Mouse (Mus musculus): ENCODE measurements around the gene Srsf2. TPM values are rescaled to one million over a fixed set of nuclear protein-coding genes. Genes with fewer than 3 reads are reported as not detected.
A peak's percentile ranks its signal among the peaks of the same experiment; 100 is the strongest.

The Srsf2 gene
- polyA plus RNA-seq, 1 experiment from 2014 or later, result 644 TPM

DNA sequence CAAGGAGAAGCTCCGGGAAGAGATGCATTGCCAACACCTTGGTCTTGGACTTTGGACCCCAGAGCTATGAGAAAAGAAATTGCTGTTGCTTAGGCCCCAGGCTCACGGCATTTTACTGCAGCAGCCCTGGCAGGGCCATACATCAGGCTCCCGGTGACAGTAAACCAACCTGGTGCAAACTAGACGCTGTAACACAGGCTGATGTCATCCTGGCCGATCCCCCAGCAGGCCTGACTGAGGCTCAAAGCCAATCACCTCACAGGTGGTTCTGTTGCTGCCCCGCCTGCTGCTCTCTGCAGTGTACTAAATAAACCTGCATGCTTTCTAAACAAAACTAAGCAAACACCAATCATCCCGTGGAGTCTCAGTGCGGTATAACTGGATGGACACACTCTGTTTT is 34.2 kb downstream of the Srsf2 start:
- no peaks in the 10 kb centered on the region for H3K27me3 ChIP-seq (replicated peaks; ENCODE audit: control insufficient read depth, insufficient read depth, low read length)
- ATAC-seq, result no peak
- peaks cover 13% of the 10 kb centered on the region for H3K4me1 ChIP-seq (ENCODE audit: control insufficient read depth, insufficient read depth, low read length)
- H3K9me3 ChIP-seq (replicated peaks; ENCODE audit: control insufficient read depth, low read length), result no peaks in the 10 kb centered on the region
- no peaks in the 10 kb centered on the region for H3K36me3 ChIP-seq (ENCODE audit: control insufficient read depth, insufficient read depth, low read length)
- H3K9ac ChIP-seq (ENCODE audit: low read length), result no peak overlapping the region
- DNase-seq (ENCODE audit: low spot score), result no peak
- H3K4me2 ChIP-seq (ENCODE audit: low read length), result no peak overlapping the region
- no peak overlapping the region for H3K27ac ChIP-seq (ENCODE audit: low read depth, low read length)
- H3K4me3 ChIP-seq (ENCODE audit: low read depth, low read length), result no peak overlapping the region
- WGBS, result 72% methylated on average over 8 of the region's 8 CpGs

DNA sequence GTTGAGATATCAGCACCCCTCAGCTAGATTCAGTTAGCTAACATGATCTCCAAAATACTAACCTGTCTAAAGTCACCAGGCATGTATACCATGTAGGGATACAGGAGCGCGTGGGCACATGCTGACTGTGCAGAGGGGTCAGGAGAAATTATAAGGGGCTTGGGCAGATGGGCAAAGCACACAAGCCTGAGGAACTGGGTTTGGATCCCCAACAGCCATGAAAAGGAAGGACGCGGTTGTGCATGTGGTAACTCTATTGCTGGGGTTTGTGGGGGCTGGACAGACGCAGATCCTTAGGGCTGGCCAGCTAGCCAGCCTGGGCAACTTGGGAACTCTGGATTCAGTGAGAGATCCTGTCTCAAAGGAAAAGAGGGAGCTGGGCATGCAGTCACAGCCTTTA is 35.3 kb downstream of the Srsf2 start:
- no peak overlapping the region for H3K9ac ChIP-seq (ENCODE audit: low read length)
- no peaks in the 10 kb centered on the region for H3K27me3 ChIP-seq (replicated peaks; ENCODE audit: control insufficient read depth, insufficient read depth, low read length)
- H3K4me2 ChIP-seq (ENCODE audit: low read length), result no peak overlapping the region
- peaks cover 23% of the 10 kb centered on the region for H3K4me1 ChIP-seq (ENCODE audit: control insufficient read depth, insufficient read depth, low read length)
- 96% methylated on average over 5 of the region's 5 CpGs for WGBS
- no peak overlapping the region for H3K27ac ChIP-seq (ENCODE audit: low read depth, low read length)
- DNase-seq (ENCODE audit: low spot score), result no peak
- H3K9me3 ChIP-seq (replicated peaks; ENCODE audit: control insufficient read depth, low read length), result no peaks in the 10 kb centered on the region
- no peak overlapping the region for H3K4me3 ChIP-seq (ENCODE audit: low read depth, low read length)
- no peak for ATAC-seq
- H3K36me3 ChIP-seq (ENCODE audit: control insufficient read depth, insufficient read depth, low read length), result no peaks in the 10 kb centered on the region

DNA sequence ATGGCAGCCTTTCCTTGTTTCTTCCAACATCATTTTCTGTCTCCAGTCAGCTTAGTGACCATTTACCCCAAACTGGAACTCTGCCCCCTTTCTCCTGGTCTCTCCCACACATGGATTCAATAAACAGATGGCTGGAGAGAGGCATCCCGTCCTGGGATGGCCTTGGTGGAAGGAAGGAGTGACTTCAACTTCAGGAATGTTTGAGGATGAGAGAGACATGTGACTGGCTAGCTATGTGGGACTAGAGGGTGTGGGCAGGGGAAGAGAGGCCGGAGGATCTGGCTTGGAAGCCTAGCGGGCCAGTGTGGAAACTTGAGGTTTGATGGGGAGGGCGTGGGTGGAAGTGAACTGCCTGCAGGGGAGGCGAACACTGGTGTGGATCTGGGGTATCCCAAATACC is 36.1 kb downstream of the Srsf2 start:
- Histone ChIP-seq H3K27me3 (replicated peaks; ENCODE audit: control insufficient read depth, insufficient read depth, low read length) (no peaks in the 10 kb centered on the region), H3K4me3 (ENCODE audit: low read depth, low read length) (no peak overlapping the region), H3K36me3 (ENCODE audit: control insufficient read depth, insufficient read depth, low read length) (no peaks in the 10 kb centered on the region), H3K27ac (ENCODE audit: low read depth, low read length) (no peak overlapping the region), H3K9me3 (replicated peaks; ENCODE audit: control insufficient read depth, low read length) (no peaks in the 10 kb centered on the region), H3K4me1 (ENCODE audit: control insufficient read depth, insufficient read depth, low read length) (peaks cover 28% of the 10 kb centered on the region), H3K9ac (ENCODE audit: low read length) (no peak overlapping the region), H3K4me2 (ENCODE audit: low read length) (no peak overlapping the region)
- WGBS, result 95% methylated on average over 5 of the region's 5 CpGs
- DNase-seq (ENCODE audit: low spot score), result no peak
- ATAC-seq, result no peak

DNA sequence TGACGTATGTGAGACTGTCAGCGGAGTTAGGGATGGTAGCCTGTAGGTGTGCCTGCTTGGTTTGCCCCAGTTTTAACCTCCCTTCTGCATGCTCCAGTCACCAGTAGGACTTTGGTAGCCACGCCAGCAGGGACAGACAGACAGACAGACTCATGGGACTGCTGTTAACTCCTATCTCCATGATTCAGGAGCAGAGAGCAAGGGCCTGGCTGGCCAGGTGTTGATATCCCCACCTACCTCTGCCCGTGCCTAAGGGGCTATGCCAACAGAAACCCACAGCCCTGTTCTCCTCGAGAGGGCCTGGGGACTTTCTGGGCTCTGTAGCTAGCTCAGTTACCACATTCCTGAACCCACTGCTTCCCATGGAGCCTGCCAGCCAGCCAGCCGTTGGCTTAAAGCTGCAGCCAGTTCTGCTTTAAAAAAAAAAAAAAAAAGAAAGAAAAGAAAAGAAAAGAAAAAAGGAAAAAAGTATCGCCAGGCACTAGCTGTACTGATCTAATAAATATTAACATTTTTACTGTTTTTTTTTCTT is 37.9 kb downstream of the Srsf2 start:
- DNase-seq (ENCODE audit: low spot score) (no peak), ATAC-seq (no peak)
- H3K36me3 ChIP-seq (ENCODE audit: control insufficient read depth, insufficient read depth, low read length), result no peaks in the 10 kb centered on the region
- peak overlapping the region; percentile 7; the same call in 1 of the 2 replicates for H3K4me2 ChIP-seq (ENCODE audit: low read length)
- H3K4me3 ChIP-seq (ENCODE audit: low read depth, low read length), result no peak overlapping the region
- peak overlapping the region; percentile 40; the same call in 1 of the 2 replicates for H3K9ac ChIP-seq (ENCODE audit: low read length)
- 33% methylated on average over 7 of the region's 7 CpGs for WGBS
- H3K27ac ChIP-seq (ENCODE audit: low read depth, low read length), result peak overlapping the region; percentile 74
- H3K9me3 ChIP-seq (replicated peaks; ENCODE audit: control insufficient read depth, low read length), result no peaks in the 10 kb centered on the region
- no peaks in the 10 kb centered on the region for H3K27me3 ChIP-seq (replicated peaks; ENCODE audit: control insufficient read depth, insufficient read depth, low read length)
- peaks cover 34% of the 10 kb centered on the region for H3K4me1 ChIP-seq (ENCODE audit: control insufficient read depth, insufficient read depth, low read length)

DNA sequence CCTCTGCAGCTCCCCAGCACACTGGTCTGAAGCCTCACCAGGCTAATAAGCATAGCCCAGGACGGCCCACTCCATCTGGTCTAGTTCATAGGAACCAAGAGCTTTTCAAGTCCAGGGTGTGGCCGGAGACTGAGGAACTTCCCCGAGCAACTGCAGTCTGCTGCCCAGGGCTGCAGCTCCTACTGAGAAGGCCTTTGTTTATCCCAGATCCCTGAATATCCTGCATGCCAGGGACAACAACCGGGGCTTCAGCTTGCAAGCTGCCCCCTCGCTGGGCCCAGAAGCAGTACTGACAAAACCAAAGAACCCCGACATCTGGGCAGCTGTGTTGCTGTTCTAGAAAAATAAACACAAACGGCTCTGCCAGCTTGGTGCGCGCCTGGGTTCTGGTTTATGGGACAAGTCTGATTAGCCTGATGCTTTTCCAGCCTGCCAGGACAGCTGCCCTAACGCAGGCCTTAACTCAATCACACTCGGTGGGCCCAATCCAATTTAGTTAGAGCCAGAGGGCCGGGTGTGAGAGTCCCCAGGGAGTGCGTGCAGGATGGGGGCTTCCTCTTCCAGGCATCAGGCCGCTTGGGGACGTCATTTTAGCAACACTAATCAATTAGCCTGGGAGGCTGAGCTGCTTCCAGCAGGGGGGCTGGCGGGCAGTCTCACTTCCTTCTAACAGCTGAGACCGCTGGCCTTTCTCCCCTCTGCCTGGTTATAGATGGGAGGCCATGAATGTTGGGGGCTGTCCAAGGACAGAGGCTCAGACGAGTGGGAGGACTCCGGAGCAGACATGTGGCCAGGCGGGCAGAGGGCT is 38.6 kb downstream of the Srsf2 start:
- Histone ChIP-seq H3K4me2 (ENCODE audit: low read length) (peak overlapping the region; percentile 7; the same call in 1 of the 2 replicates), H3K36me3 (ENCODE audit: control insufficient read depth, insufficient read depth, low read length) (no peaks in the 10 kb centered on the region), H3K9me3 (replicated peaks; ENCODE audit: control insufficient read depth, low read length) (no peaks in the 10 kb centered on the region), H3K27me3 (replicated peaks; ENCODE audit: control insufficient read depth, insufficient read depth, low read length) (no peaks in the 10 kb centered on the region), H3K4me1 (ENCODE audit: control insufficient read depth, insufficient read depth, low read length) (peaks cover 34% of the 10 kb centered on the region), H3K4me3 (ENCODE audit: low read depth, low read length) (no peak overlapping the region), H3K27ac (ENCODE audit: low read depth, low read length) (peak overlapping the region; percentile 74), H3K9ac (ENCODE audit: low read length) (peak overlapping the region; percentile 40; the same call in 1 of the 2 replicates)
- WGBS, result 9% methylated on average over 20 of the region's 20 CpGs
- DNase-seq (ENCODE audit: low spot score) (peak; percentile 68), ATAC-seq (0 out of 2 replicates have a peak, but pooled peaks have one; percentile 1)

DNA sequence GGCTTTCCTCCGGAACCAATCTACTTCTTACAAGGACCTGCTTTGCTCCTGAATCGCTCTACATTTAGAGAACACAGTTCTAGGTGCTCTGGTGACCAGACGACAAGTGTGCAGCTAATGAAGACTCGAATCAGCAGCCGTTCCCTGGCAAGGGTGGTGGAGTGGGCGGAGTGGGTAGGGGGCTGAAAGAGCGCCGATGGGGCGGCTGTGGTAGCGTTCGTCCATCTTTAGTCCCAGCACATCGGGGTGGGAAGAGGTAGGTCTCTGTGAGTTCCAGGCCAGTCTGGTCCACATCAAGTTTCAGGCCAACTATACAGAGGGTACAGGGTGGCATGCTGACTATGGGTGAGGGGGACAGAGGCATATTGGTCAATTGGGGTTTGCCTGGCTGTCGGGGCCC is 39.3 kb downstream of the Srsf2 start:
- DNase-seq (ENCODE audit: low spot score), result no peak
- Histone ChIP-seq H3K9me3 (replicated peaks; ENCODE audit: control insufficient read depth, low read length) (no peaks in the 10 kb centered on the region), H3K4me2 (ENCODE audit: low read length) (no peak overlapping the region), H3K4me1 (ENCODE audit: control insufficient read depth, insufficient read depth, low read length) (peaks cover 34% of the 10 kb centered on the region), H3K27ac (ENCODE audit: low read depth, low read length) (peak overlapping the region; percentile 74), H3K9ac (ENCODE audit: low read length) (no peak overlapping the region), H3K27me3 (replicated peaks; ENCODE audit: control insufficient read depth, insufficient read depth, low read length) (no peaks in the 10 kb centered on the region), H3K4me3 (ENCODE audit: low read depth, low read length) (no peak overlapping the region), H3K36me3 (ENCODE audit: control insufficient read depth, insufficient read depth, low read length) (no peaks in the 10 kb centered on the region)
- 68% methylated on average over 13 of the region's 13 CpGs for WGBS
- ATAC-seq, result no peak

DNA sequence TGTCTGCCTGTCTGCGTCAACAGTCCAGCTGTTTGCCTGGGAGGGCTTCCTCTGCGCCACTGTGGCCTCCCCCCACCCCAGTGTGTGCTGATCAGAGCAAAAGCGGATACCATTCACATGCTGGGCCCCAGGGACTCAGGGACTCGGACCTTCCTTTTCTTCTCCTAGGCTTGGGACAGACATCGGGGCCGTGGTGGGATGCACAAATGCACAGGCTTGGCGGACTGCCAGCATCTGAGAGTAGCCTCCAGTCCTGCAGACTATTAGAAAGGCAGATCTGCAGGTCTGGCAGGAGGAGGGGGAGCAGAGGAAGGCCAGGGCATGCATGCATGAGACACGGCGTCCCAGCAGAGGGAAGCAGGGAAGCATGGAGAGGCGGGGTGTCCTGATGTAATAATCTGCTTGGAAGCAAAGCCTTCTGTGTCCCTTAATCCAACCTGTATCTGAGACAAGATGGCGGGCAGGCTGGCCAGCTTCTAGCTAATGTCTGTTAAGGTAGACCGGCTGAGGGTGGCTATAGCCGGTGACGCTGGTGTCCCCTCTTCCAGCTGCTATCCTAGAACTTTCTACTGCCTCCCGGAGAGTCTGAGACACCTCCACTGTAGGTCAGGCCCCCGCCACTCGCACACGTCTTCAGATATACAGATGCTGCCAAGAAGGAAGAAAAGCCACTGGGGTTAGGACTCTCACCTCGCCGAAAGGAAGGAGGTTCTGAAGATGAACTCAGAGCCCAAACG is 39.9 kb downstream of the Srsf2 start:
- Histone ChIP-seq H3K27ac (ENCODE audit: low read depth, low read length) (peak overlapping the region; percentile 97), H3K4me3 (ENCODE audit: low read depth, low read length) (no peak overlapping the region), H3K9me3 (replicated peaks; ENCODE audit: control insufficient read depth, low read length) (no peaks in the 10 kb centered on the region), H3K4me1 (ENCODE audit: control insufficient read depth, insufficient read depth, low read length) (peaks cover 34% of the 10 kb centered on the region), H3K9ac (ENCODE audit: low read length) (no peak overlapping the region), H3K27me3 (replicated peaks; ENCODE audit: control insufficient read depth, insufficient read depth, low read length) (no peaks in the 10 kb centered on the region), H3K4me2 (ENCODE audit: low read length) (no peak overlapping the region), H3K36me3 (ENCODE audit: control insufficient read depth, insufficient read depth, low read length) (no peaks in the 10 kb centered on the region)
- ATAC-seq (peak; percentile 10; the same call in 1 of the 2 replicates), DNase-seq (ENCODE audit: low spot score) (peak; percentile 80)
- 43% methylated on average over 21 of the region's 21 CpGs for WGBS

DNA sequence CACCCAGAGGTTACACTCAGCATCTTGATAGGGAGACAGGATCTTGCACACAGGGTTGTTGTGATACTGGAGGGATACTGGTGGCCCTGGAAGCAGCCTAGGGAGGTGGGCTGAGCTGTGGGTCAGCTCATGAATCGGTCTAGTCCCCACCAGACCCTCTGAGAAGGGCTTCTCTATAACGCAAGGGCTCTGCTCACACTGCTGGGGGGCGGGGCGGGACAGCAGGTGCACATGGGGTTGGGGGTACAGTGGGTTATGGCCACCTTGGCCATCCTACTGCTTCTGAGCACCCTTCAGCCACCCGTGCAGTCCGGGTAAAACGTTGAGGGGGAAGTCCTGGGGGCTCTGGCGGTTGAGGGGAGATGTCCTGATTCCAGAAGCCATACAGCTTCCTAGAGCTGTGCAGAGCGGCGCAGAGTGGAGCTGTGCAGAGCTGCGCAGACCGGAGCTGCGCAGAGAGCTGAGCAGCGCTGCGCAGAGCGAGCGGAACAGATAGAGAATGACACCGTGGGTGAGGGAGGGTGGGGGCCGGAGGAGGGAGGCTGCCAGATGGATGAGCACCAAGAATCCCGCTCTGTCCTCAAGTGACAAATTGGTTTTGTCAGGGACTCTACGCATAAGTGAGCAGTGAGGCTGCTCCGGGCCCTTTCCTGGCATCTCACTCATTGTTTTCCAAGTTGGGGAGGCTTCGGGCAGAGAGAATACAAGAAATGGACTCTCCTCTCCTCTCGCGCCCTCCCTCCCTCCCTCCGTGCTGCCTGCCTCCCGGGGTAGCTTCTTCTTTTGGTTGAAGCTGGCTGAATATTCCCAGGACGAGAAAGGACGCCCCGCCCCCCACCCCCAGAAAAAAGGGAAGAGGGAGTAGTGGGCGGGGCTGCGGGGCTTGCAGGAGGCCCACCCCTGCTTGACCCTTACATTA is 41.7 kb downstream of the Srsf2 start:
- Histone ChIP-seq H3K27ac (ENCODE audit: low read depth, low read length) (peak overlapping the region; percentile 97), H3K9me3 (replicated peaks; ENCODE audit: control insufficient read depth, low read length) (no peaks in the 10 kb centered on the region), H3K9ac (ENCODE audit: low read length) (peak overlapping the region; percentile 66), H3K36me3 (ENCODE audit: control insufficient read depth, insufficient read depth, low read length) (no peaks in the 10 kb centered on the region), H3K4me3 (ENCODE audit: low read depth, low read length) (peak overlapping the region; percentile 25), H3K4me2 (ENCODE audit: low read length) (peak overlapping the region; percentile 66), H3K27me3 (replicated peaks; ENCODE audit: control insufficient read depth, insufficient read depth, low read length) (no peaks in the 10 kb centered on the region), H3K4me1 (ENCODE audit: control insufficient read depth, insufficient read depth, low read length) (peaks cover 34% of the 10 kb centered on the region)
- WGBS, result 5% methylated on average over 29 of the region's 32 CpGs
- DNase-seq (ENCODE audit: low spot score) (peak; percentile 94), ATAC-seq (peak; percentile 93)
